Mouse (Mus musculus) embryo, embryonic 10 days (tissue): Measurements from ENCODE around the gene Gm16451.
"Not testable (repeated sequence)": the region's sequence is repeated elsewhere in the genome, so short reads cannot be mapped to it uniquely, and the experiment has no call there.

ENCODE experiments used
- DNase-seq: peaks from one replicate; pipeline ENCODE4 v3.0.0-alpha.2; 2015; ENCODE audit warnings: low spot score

Gene Gm16451

GRCm38 (mm10) chr7:22118145-22118544 lies at the start of gene Gm16451:
Gene Gm16451, minus strand, starts transcription at chr7:22118245.
- DNase-seq: not testable (repeated sequence)

DNA sequence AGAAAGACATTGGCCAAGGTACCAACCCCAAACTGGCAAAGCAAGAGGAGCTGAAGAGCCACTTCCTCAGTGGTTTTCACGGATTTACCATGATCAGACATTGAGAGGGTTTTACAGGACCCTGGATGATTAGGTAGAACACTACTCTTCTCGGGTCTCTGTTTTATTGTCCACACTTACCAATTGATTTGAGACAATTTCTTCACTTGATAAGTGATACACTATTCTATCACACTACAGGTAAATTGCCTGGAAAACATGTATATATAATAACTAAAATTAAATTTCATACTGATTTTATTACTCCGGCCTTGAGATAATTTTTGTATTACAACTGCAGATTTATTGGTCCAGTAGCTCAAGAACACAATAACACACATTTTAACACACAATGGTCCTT lies 45.9 kb upstream of the Gm16451 start, which contains the start of gene Vmn1r142:
Gene Vmn1r142 (minus strand): TSS at position 101 of the 400 bp plus-strand sequence.
- not testable (repeated sequence) for DNase-seq

DNA sequence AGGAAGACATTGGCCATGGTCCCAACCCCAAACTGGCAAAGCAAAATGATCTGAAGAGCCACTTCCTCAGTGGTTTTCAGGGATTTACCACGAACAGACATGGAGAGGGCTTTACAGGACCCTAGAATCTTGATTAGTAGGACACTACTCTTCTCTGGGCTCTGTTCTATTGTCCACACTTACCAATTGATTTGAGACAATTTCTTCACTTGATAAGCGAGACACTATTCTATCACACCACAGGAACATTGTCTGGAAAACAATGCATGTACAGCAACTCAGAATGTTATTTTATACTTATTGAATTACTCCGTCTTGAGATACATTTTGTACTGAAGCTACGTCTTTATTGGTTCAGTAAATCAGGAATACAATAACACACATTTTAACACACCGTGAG lies 16.6 kb upstream of the Gm16451 start, which contains the start of gene Gm10666:
Gene Gm10666 (minus strand): TSS at position 101 of the 400 bp plus-strand sequence.
- not testable (repeated sequence) for DNase-seq

- DNase-seq: not testable (repeated sequence)
Observed at GRCm38 (mm10) chr7:22068757-22069156, 49.3 kb downstream of the Gm16451 start, which contains the start of gene Vmn1r139. Gene Vmn1r139, plus strand, starts transcription at chr7:22069057.
